Comparison of ENCODE assay signal across 20 mouse cellular contexts in genomic region chr10:45165851-45166250, GRCm38 (mm10). TPM values are rescaled to one million over a fixed set of nuclear protein-coding genes. Genes with fewer than 3 reads are reported as not detected.
"Had no signal": no experiment of that assay in that cellular context is flagged by ENCODE, and none has a peak within 500 bp of the region (broad histone marks: within the 10 kb centered on the region; RNA-seq: fewer than 3 reads in every experiment).

No protein-coding gene starts in this region.

- DNase-seq: liver, embryonic 13.5 days; liver, postnatal 0 days; lung, adult 2 months; lung, postnatal 14 days; lung, postnatal 36 days; midbrain, embryonic 14.5 days; right cerebral cortex, postnatal 14 days; thymus, adult 2 months; thymus, postnatal 25 days; thymus, postnatal 4 days had no signal

- H3K27ac ChIP-seq: liver, embryonic 13.5 days; liver, embryonic 15.5 days; lung, embryonic 15.5 days; macrophage; neural tube, embryonic 12.5 days had no signal

- H3K9ac ChIP-seq: liver, embryonic 13.5 days; liver, embryonic 15.5 days; liver, postnatal 0 days; lung, embryonic 15.5 days; neural tube, embryonic 12.5 days had no signal

- H3K27me3 ChIP-seq: liver, embryonic 13.5 days; liver, embryonic 15.5 days; lung, embryonic 15.5 days; neural tube, embryonic 12.5 days had no signal

- H3K4me1 ChIP-seq: liver, embryonic 13.5 days; liver, embryonic 15.5 days; lung, embryonic 15.5 days; neural tube, embryonic 12.5 days had no signal

- ATAC-seq: liver, postnatal 0 days; lung, postnatal 0 days had no signal

- H3K9me3 ChIP-seq: liver, embryonic 13.5 days; liver, embryonic 15.5 days; lung, embryonic 15.5 days; megakaryocyte, embryonic 14.5 days; neural tube, embryonic 12.5 days had no signal

- H3K4me3 ChIP-seq: liver, embryonic 13.5 days; liver, embryonic 15.5 days; lung, embryonic 15.5 days; megakaryocyte, embryonic 14.5 days; neural tube, embryonic 12.5 days had no signal

- H3K4me2 ChIP-seq: liver, embryonic 13.5 days; liver, embryonic 15.5 days; lung, embryonic 15.5 days; neural tube, embryonic 12.5 days had no signal

- H3K36me3 ChIP-seq: liver, embryonic 13.5 days; liver, embryonic 15.5 days; neural tube, embryonic 12.5 days had no signal

RNA-seq across cellular contexts. Expression of gene Popdc3, which starts 12.0 kb away (rescaled TPM):
- total RNA-seq: megakaryocyte progenitor cell, adult 5-6 weeks; monocyte, adult 5-6 weeks; neutrophil, adult 5-6 weeks had no signal
- polyA plus RNA-seq: liver, postnatal 0 days; macrophage; testis, adult 2 months had no signal
